Mouse (Mus musculus): ENCODE data around the gene Gm49510. TPM values are rescaled to one million over a fixed set of nuclear protein-coding genes. Genes with fewer than 3 reads are reported as not detected.

Gm49510 gene
- polyA plus RNA-seq, 1 experiment from 2014 or later: not detected

GRCm38 (mm10) chr15:78926021-78926919 lies 26.8 kb downstream of the Gm49510 start, which contains the start of gene Lgals1:
Gene Lgals1 (plus strand): TSS chr15:78926725.
- Histone ChIP-seq H3K27ac (replicated peaks) (peak within 1 kb of the TSS; percentile 84), H3K36me3 (no peaks in the 10 kb centered on the region; the same call in 1 of the 2 replicates), H3K27me3 (ENCODE audit: low read depth, poor library complexity, severe bottlenecking) (peaks cover 39% of the 10 kb centered on the region), H3K4me1 (peaks cover 51% of the 10 kb centered on the region), H3K9me3 (replicated peaks) (no peaks in the 10 kb centered on the region), H3K4me3 (peak within 1 kb of the TSS; percentile 51)
- peak; percentile 78 for DNase-seq (ENCODE audit: low spot score)
- 6% methylated on average over 20 of the region's 20 CpGs for WGBS

GRCm38 (mm10) chr15:78927021-78927787 lies 27.7 kb downstream of the Gm49510 start:
- no peaks in the 10 kb centered on the region for H3K9me3 ChIP-seq (replicated peaks)
- WGBS: 21% methylated on average over 15 of the region's 15 CpGs
- peak; percentile 33 for DNase-seq (ENCODE audit: low spot score)
- peaks cover 39% of the 10 kb centered on the region for H3K27me3 ChIP-seq (ENCODE audit: low read depth, poor library complexity, severe bottlenecking)
- peaks cover 51% of the 10 kb centered on the region for H3K4me1 ChIP-seq
- H3K27ac ChIP-seq (replicated peaks): peak overlapping the region; percentile 84
- H3K36me3 ChIP-seq: no peaks in the 10 kb centered on the region; the same call in 1 of the 2 replicates
- H3K4me3 ChIP-seq: peak overlapping the region; percentile 51

GRCm38 (mm10) chr15:78927788-78928457 lies 28.5 kb downstream of the Gm49510 start:
- H3K27me3 ChIP-seq (ENCODE audit: low read depth, poor library complexity, severe bottlenecking): peaks cover 39% of the 10 kb centered on the region
- no peaks in the 10 kb centered on the region for H3K9me3 ChIP-seq (replicated peaks)
- H3K4me3 ChIP-seq: peak overlapping the region; percentile 51
- peaks cover 51% of the 10 kb centered on the region for H3K4me1 ChIP-seq
- no peaks in the 10 kb centered on the region; the same call in 1 of the 2 replicates for H3K36me3 ChIP-seq
- DNase-seq (ENCODE audit: low spot score): peak; percentile 82
- under 1% methylated on average over 35 of the region's 35 CpGs for WGBS
- peak overlapping the region; percentile 84 for H3K27ac ChIP-seq (replicated peaks)

GRCm38 (mm10) chr15:78928539-78928938 lies 29.1 kb downstream of the Gm49510 start:
- Histone ChIP-seq H3K36me3 (no peaks in the 10 kb centered on the region; the same call in 1 of the 2 replicates), H3K27me3 (ENCODE audit: low read depth, poor library complexity, severe bottlenecking) (peaks cover 39% of the 10 kb centered on the region), H3K4me1 (peaks cover 48% of the 10 kb centered on the region), H3K4me3 (peak overlapping the region; percentile 51), H3K27ac (replicated peaks) (peak overlapping the region; percentile 84), H3K9me3 (replicated peaks) (no peaks in the 10 kb centered on the region)
- DNase-seq (ENCODE audit: low spot score): no peak
- WGBS: 50% methylated on average over 8 of the region's 8 CpGs

GRCm38 (mm10) chr15:78930192-78930706 lies 30.8 kb downstream of the Gm49510 start:
- H3K4me1 ChIP-seq: peaks cover 46% of the 10 kb centered on the region
- H3K4me3 ChIP-seq: no peak overlapping the region
- H3K27ac ChIP-seq (replicated peaks): no peak overlapping the region
- no peak for DNase-seq (ENCODE audit: low spot score)
- WGBS: 93% methylated on average over 6 of the region's 6 CpGs
- H3K36me3 ChIP-seq: no peaks in the 10 kb centered on the region; the same call in 1 of the 2 replicates
- peaks cover 36% of the 10 kb centered on the region for H3K27me3 ChIP-seq (ENCODE audit: low read depth, poor library complexity, severe bottlenecking)
- H3K9me3 ChIP-seq (replicated peaks): no peaks in the 10 kb centered on the region

GRCm38 (mm10) chr15:78930801-78931426 lies 31.4 kb downstream of the Gm49510 start:
- Histone ChIP-seq H3K4me3 (no peak overlapping the region), H3K4me1 (peaks cover 46% of the 10 kb centered on the region), H3K27me3 (ENCODE audit: low read depth, poor library complexity, severe bottlenecking) (peaks cover 29% of the 10 kb centered on the region), H3K36me3 (no peaks in the 10 kb centered on the region; the same call in 1 of the 2 replicates), H3K9me3 (replicated peaks) (no peaks in the 10 kb centered on the region), H3K27ac (replicated peaks) (no peak overlapping the region)
- no peak for DNase-seq (ENCODE audit: low spot score)
- 89% methylated on average over 7 of the region's 7 CpGs for WGBS

GRCm38 (mm10) chr15:78931577-78931976 lies 32.1 kb downstream of the Gm49510 start:
- Histone ChIP-seq H3K4me3 (no peak overlapping the region), H3K9me3 (replicated peaks) (no peaks in the 10 kb centered on the region), H3K4me1 (peaks cover 46% of the 10 kb centered on the region), H3K36me3 (peaks cover 4% of the 10 kb centered on the region), H3K27ac (replicated peaks) (no peak overlapping the region), H3K27me3 (ENCODE audit: low read depth, poor library complexity, severe bottlenecking) (peaks cover 23% of the 10 kb centered on the region)
- no peak for DNase-seq (ENCODE audit: low spot score)
- 21% methylated on average over 3 of the region's 3 CpGs for WGBS

GRCm38 (mm10) chr15:78934784-78935320 lies 35.4 kb downstream of the Gm49510 start, which contains the start of gene Nol12:
Gene Nol12 (plus strand): TSS chr15:78934933.
- Histone ChIP-seq H3K9me3 (replicated peaks) (no peaks in the 10 kb centered on the region), H3K36me3 (peaks cover 36% of the 10 kb centered on the region), H3K27me3 (ENCODE audit: low read depth, poor library complexity, severe bottlenecking) (no peaks in the 10 kb centered on the region), H3K27ac (replicated peaks) (peak within 1 kb of the TSS; percentile 91), H3K4me1 (peaks cover 35% of the 10 kb centered on the region), H3K4me3 (peak within 1 kb of the TSS; percentile 89)
- WGBS: under 1% methylated on average over 41 of the region's 42 CpGs
- peak; percentile 89 for DNase-seq (ENCODE audit: low spot score)

- Histone ChIP-seq H3K27me3 (ENCODE audit: low read depth, poor library complexity, severe bottlenecking) (no peaks in the 10 kb centered on the region), H3K4me3 (peak overlapping the region; percentile 89), H3K36me3 (peaks cover 52% of the 10 kb centered on the region), H3K4me1 (peaks cover 35% of the 10 kb centered on the region), H3K27ac (replicated peaks) (peak overlapping the region; percentile 34; the same call in 1 of the 2 replicates), H3K9me3 (replicated peaks) (no peaks in the 10 kb centered on the region)
- DNase-seq (ENCODE audit: low spot score): no peak
- 93% methylated on average over 12 of the region's 12 CpGs for WGBS
Measured at GRCm38 (mm10) chr15:78936403-78936802, 36.9 kb downstream of the Gm49510 start.

- Histone ChIP-seq H3K27me3 (ENCODE audit: low read depth, poor library complexity, severe bottlenecking) (no peaks in the 10 kb centered on the region), H3K4me3 (no peak overlapping the region), H3K4me1 (peaks cover 36% of the 10 kb centered on the region), H3K9me3 (replicated peaks) (no peaks in the 10 kb centered on the region), H3K36me3 (peaks cover 59% of the 10 kb centered on the region), H3K27ac (replicated peaks) (no peak overlapping the region)
- no peak for DNase-seq (ENCODE audit: low spot score)
- 83% methylated on average over 10 of the region's 10 CpGs for WGBS
Measured at GRCm38 (mm10) chr15:78937311-78937710, 37.8 kb downstream of the Gm49510 start.

GRCm38 (mm10) chr15:78937963-78938362 lies 38.5 kb downstream of the Gm49510 start:
- no peaks in the 10 kb centered on the region for H3K9me3 ChIP-seq (replicated peaks)
- H3K4me3 ChIP-seq: no peak overlapping the region
- H3K27me3 ChIP-seq (ENCODE audit: low read depth, poor library complexity, severe bottlenecking): no peaks in the 10 kb centered on the region
- no peak for DNase-seq (ENCODE audit: low spot score)
- no peak overlapping the region for H3K27ac ChIP-seq (replicated peaks)
- peaks cover 42% of the 10 kb centered on the region for H3K4me1 ChIP-seq
- 98% methylated on average over 2 of the region's 2 CpGs for WGBS
- peaks cover 59% of the 10 kb centered on the region for H3K36me3 ChIP-seq
